Mouse (Mus musculus) olfactory bulb, adult 2 months (tissue): ENCODE data around the gene Pi4k2a.

ENCODE experiments used
- CTCF ChIP-seq: fragments of 200-500 bp; IDR thresholded peaks from 2 replicates; pipeline ENCODE4 v1.5.1; 2012; ENCODE audit warnings: low read depth, mild to moderate bottlenecking, low read length, moderate library complexity; ENCODE audit not compliant: insufficient read depth
- POLR2A ChIP-seq: fragments of 200-500 bp; IDR thresholded peaks from 2 replicates; pipeline ENCODE4 v1.6.1; 2012; ENCODE audit warnings: mild to moderate bottlenecking, low read depth, low read length, moderate library complexity; ENCODE audit not compliant: insufficient read depth

- TF ChIP-seq CTCF (no peak), POLR2A (no peak)
Observed at GRCm38 (mm10) chr19:42118596-42118995, 28.3 kb downstream of the Pi4k2a start.
